Mouse (Mus musculus) forebrain, embryonic 12.5 days (tissue): ENCODE measurements around the gene Myt1l. TPM values are rescaled to one million over a fixed set of nuclear protein-coding genes. Genes with fewer than 3 reads are reported as not detected.

Experiments
- ATAC-seq: fragments of 200-750 bp; cut with Nextera tagmentation; 2 replicates; pipeline ENCODE4 v1.8.0; 2017; ENCODE audit warnings: moderate TSS enrichment; ENCODE audit not compliant: low FRiP score
- H3K27ac ChIP-seq: fragments of 300-500 bp; sonication (generic); 2 replicates; pipeline ENCODE4 v1.5.1; 2016; ENCODE audit warnings: mild to moderate bottlenecking
- H3K27me3 ChIP-seq: fragments of 300-500 bp; sonication (generic); 2 replicates; pipeline ENCODE4 v1.6.1; 2016; ENCODE audit warnings: mild to moderate bottlenecking
- H3K36me3 ChIP-seq: fragments of 300-500 bp; sonication (generic); replicated peaks from 2 replicates; pipeline ENCODE4 v1.6.1; 2016; ENCODE audit warnings: mild to moderate bottlenecking
- H3K4me1 ChIP-seq: fragments of 300-500 bp; sonication (generic); 2 replicates; pipeline ENCODE4 v1.6.1; 2016
- H3K4me2 ChIP-seq: fragments of 300-500 bp; sonication (generic); 2 replicates; pipeline ENCODE4 v1.6.1; 2016; ENCODE audit warnings: mild to moderate bottlenecking, moderate library complexity
- H3K4me3 ChIP-seq: fragments of 300-500 bp; sonication (generic); replicated peaks from 2 replicates; pipeline ENCODE4 v1.5.1; 2016; ENCODE audit warnings: mild to moderate bottlenecking
- H3K9ac ChIP-seq: fragments of 300-500 bp; sonication (generic); 2 replicates; pipeline ENCODE4 v1.6.1; 2016; ENCODE audit warnings: mild to moderate bottlenecking
- H3K9me3 ChIP-seq: fragments of 300-500 bp; sonication (generic); 2 replicates; pipeline ENCODE4 v1.6.1; 2016
- WGBS: fragments of 180-500 bp; shearing (Covaris S2); methylation state at CpG from one replicate; pipeline ENCODE4 v1.1.7; 2016; 5-methylcytosine and 5-hydroxymethylcytosine counted together
- polyA plus RNA-seq: library from polyadenylated mRNA; unstranded; fragments of >200 nt; fragmentation: Nextera tagmentation; extraction: Ambion mirVana; gene quantifications from 2 replicates; pipeline ENCODE4 v1.2.1, GENCODE M21; 2016

Myt1l gene
- polyA plus RNA-seq, 1 experiment from 2014 or later = 53.6 TPM

DNA sequence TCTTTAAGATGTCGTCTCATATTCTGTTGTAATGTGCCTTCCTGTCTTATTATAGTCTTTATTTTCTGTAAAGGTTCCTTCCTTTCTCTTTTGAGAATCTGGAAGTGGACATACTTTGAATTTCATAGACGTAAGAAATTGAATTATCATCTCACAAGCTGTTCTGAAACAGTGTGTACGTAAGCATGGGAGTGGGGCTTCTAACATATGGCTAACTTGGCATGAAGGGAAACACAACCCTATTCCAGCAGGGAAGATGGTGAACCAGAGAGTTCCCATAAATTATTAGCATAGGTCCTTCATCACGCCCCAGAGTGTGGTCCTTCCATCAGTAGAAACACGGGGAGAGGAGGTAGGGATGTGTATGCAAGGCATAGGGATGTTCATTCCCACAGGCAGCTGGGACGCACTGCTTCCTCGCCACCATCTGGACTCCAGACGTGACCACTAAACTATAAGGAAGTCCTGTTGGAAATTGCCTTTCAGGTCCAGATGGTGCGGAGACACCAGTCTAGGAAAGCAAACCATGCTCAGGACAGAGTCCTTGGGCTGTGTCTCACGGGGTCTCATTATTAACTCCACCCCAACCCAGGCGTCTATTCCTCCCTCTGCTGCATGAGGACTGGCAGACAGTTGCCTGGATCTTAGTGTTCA lies 111.5 kb downstream of the Myt1l start:
- Histone ChIP-seq H3K4me2 (no peak overlapping the region), H3K27ac (peak overlapping the region; percentile 53; the same call in 1 of the 2 replicates), H3K4me3 (no peak overlapping the region), H3K36me3 (no peaks in the 10 kb centered on the region), H3K27me3 (no peaks in the 10 kb centered on the region), H3K9ac (no peak overlapping the region), H3K9me3 (no peaks in the 10 kb centered on the region), H3K4me1 (peaks cover 14% of the 10 kb centered on the region; the same call in 1 of the 2 replicates)
- peak; percentile 47; the same call in 1 of the 2 replicates for ATAC-seq
- 75% methylated on average over 11 of the region's 11 CpGs for WGBS

DNA sequence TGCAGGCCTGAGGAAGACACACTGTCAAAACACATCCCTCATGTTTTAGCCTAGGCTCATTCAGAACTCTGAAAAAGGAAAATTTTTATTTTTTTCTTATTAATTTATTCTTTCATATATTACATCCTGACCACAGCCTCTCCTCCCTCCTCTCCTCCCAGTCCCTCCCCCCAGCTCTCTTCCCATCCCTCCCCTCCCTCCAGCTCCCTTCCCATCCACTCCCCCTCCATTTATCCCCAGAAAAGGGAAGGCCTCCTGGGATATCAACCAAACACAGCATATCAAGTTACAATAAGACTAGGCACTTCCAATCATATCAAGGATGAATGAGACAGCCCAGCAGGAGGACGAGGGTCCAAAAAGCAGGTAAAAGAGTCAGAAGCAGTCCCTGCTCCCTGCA lies 112.0 kb downstream of the Myt1l start:
- Histone ChIP-seq H3K27ac (peak overlapping the region; percentile 53; the same call in 1 of the 2 replicates), H3K36me3 (no peaks in the 10 kb centered on the region), H3K4me2 (no peak overlapping the region), H3K9ac (no peak overlapping the region), H3K27me3 (no peaks in the 10 kb centered on the region), H3K4me1 (peaks cover 14% of the 10 kb centered on the region; the same call in 1 of the 2 replicates), H3K4me3 (no peak overlapping the region), H3K9me3 (no peaks in the 10 kb centered on the region)
- 42% methylated on average over 1 of the region's 1 CpGs for WGBS
- 0 out of 2 replicates have a peak, but pooled peaks have one; percentile 12 for ATAC-seq

DNA sequence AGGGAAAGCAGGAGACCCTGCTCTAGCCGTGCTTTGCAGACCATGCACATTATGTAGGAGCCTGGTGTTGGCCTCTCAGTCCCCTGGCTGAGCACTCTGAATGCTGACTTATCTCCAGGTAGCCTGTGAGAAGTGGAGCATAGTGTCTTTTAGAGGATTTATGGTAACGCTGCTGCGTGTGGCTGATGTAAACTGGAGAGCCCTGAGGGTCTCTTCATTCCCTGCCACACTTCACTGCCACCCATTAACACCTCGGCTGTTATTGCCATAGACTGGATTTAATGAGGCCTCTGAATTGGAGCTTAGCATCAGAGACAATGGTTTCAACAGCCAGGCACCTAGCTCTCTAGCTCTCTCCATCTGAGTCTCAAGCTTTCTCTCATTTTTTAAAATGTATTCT lies 114.7 kb downstream of the Myt1l start:
- no peaks in the 10 kb centered on the region for H3K36me3 ChIP-seq
- H3K4me3 ChIP-seq = no peak overlapping the region
- peak overlapping the region; percentile 33; the same call in 1 of the 2 replicates for H3K27ac ChIP-seq
- peak; percentile 73; the same call in 1 of the 2 replicates for ATAC-seq
- no peak overlapping the region for H3K9ac ChIP-seq
- H3K9me3 ChIP-seq = no peaks in the 10 kb centered on the region
- 2% methylated on average over 4 of the region's 4 CpGs for WGBS
- H3K27me3 ChIP-seq = no peaks in the 10 kb centered on the region
- peaks cover 14% of the 10 kb centered on the region; the same call in 1 of the 2 replicates for H3K4me1 ChIP-seq
- H3K4me2 ChIP-seq = no peak overlapping the region

DNA sequence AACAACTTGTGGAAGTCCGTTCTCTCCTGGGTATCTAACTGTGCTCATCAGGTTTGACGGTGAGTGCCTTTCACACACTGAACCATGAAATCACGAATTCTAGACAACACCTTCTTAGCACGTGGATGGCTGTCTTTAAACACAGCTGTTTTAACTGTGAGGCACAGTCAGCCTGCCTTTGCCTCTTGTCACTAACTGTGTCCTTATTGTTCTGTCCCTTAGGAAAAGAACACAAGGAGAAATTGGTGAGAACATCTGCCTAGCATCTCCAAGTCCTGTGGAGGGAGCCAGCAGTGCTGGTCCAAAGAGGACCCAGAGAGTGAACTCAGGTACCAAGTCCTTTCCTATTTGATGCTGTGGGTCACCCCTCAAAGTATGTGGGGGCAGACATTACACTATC lies 115.9 kb downstream of the Myt1l start:
- no peak overlapping the region for H3K4me2 ChIP-seq
- no peak overlapping the region for H3K4me3 ChIP-seq
- WGBS = 78% methylated on average over 4 of the region's 4 CpGs
- H3K4me1 ChIP-seq = peaks cover 14% of the 10 kb centered on the region; the same call in 1 of the 2 replicates
- H3K9me3 ChIP-seq = no peaks in the 10 kb centered on the region
- peak overlapping the region; percentile 9; the same call in 1 of the 2 replicates for H3K27ac ChIP-seq
- no peaks in the 10 kb centered on the region for H3K36me3 ChIP-seq
- ATAC-seq = no peak
- no peak overlapping the region for H3K9ac ChIP-seq
- no peaks in the 10 kb centered on the region for H3K27me3 ChIP-seq

DNA sequence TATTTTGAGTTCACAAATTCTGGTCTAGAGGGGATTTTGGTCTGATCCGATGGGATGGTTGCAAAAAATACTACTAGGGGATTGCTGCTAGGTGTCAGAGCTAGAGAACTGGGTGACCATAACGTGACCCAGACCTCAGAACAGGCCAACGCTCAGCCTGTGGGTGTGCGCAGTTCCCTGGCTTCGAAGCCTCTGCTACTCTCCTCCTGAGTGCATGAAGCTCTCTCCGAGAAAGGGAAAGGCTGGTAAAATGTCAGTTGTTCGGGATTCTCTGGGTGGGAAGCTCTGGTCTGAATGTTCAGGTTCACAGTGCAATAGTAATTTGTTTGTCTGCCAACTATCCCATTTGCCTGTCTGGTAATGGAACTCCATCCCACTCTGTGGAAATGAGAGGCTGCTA lies 116.5 kb downstream of the Myt1l start:
- no peak overlapping the region for H3K4me3 ChIP-seq
- no peaks in the 10 kb centered on the region for H3K27me3 ChIP-seq
- H3K27ac ChIP-seq = no peak overlapping the region
- H3K9ac ChIP-seq = no peak overlapping the region
- no peak overlapping the region for H3K4me2 ChIP-seq
- no peak for ATAC-seq
- peaks cover 18% of the 10 kb centered on the region for H3K4me1 ChIP-seq
- H3K9me3 ChIP-seq = no peaks in the 10 kb centered on the region
- H3K36me3 ChIP-seq = no peaks in the 10 kb centered on the region
- WGBS = 86% methylated on average over 7 of the region's 7 CpGs

DNA sequence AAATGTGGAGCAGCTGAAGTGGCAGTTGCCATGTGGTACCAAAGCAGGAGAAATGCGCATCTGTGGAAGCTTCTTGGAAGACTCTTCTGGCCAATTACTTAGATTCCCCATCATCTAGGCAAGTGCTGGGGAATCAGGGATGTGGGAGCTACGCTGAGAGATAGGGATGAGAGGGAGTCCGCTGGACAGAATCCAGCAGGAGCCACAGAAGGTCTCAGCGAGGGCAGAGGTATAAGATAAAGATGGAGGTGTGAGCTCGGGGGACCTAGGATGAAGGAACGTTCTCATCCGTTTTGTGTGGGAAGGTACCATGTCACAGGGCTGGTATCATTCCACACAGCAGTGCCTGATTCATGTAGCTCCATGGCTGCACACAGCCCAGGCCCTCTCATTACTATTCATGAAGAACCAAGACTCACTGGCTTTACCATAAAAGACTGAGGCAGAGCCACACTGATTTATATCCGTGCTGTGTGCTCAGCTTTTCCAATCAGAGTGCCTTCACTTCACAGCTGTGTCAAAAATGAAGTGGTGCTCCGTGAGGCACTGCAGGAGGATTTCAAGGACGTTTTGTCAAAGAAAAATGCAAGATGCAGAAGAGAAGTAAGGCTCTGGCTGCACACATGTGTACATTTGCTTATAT lies 121.4 kb downstream of the Myt1l start:
- 68% methylated on average over 10 of the region's 10 CpGs for WGBS

DNA sequence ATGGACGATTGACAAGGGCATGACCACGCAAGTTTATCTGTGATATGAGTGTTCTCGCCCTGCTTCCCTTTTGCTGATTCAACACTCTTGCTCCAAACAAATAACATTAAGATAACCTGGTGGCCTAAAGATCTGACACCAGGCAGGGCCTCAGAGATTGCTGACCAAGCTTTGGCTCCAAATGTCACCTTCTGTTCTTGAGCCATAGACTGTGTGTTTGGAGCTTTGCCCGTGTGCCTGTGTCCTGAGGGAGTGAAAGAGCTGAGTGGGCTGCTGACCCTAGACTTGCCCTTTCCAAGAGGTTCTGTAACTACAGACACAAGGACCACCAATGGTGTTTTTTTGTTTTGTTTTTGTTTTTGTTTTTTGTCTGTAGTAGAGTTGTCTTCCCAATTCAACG lies 124.3 kb downstream of the Myt1l start:
- no peaks in the 10 kb centered on the region for H3K9me3 ChIP-seq
- H3K4me1 ChIP-seq = peaks cover 27% of the 10 kb centered on the region
- H3K4me2 ChIP-seq = no peak overlapping the region
- no peak overlapping the region for H3K4me3 ChIP-seq
- no peak for ATAC-seq
- H3K36me3 ChIP-seq = no peaks in the 10 kb centered on the region
- 84% methylated on average over 5 of the region's 5 CpGs for WGBS
- no peak overlapping the region for H3K27ac ChIP-seq
- H3K9ac ChIP-seq = no peak overlapping the region
- no peaks in the 10 kb centered on the region for H3K27me3 ChIP-seq

More for the DNA sequence above, 121.4 kb downstream of the Myt1l start:
- H3K4me3 ChIP-seq = no peak overlapping the region
- peaks cover 11% of the 10 kb centered on the region for H3K4me1 ChIP-seq
- H3K9ac ChIP-seq = no peak overlapping the region
- H3K36me3 ChIP-seq = no peaks in the 10 kb centered on the region
- H3K4me2 ChIP-seq = no peak overlapping the region
- peak; percentile 69 for ATAC-seq
- H3K27me3 ChIP-seq = no peaks in the 10 kb centered on the region
- peak overlapping the region; percentile 54; the same call in 1 of the 2 replicates for H3K27ac ChIP-seq
- H3K9me3 ChIP-seq = no peaks in the 10 kb centered on the region

DNA sequence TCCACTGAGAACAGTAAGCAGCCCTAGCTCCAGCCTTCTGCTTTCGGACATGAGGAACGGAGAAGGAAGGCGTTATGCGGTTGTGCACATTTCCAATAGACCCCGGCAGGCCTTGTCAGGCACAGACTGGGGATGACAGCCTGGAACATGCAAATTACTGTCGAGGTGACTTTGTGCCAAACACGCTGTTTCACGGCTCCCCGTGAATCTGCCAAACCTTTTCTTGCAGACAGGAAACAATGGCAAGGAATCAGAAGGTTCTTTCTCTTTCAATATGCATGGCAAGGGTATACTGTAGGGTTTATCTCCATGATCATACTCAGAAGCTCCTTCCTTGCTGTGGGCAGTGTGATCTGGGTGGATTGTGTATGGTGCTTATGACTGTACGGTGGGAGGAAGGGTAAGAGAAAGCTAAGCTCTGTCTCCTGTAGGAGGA lies 127.0 kb downstream of the Myt1l start:
- H3K36me3 ChIP-seq = no peaks in the 10 kb centered on the region
- peak overlapping the region; percentile 77 for H3K27ac ChIP-seq
- H3K4me2 ChIP-seq = no peak overlapping the region
- no peak; the same call in 1 of the 2 replicates for ATAC-seq
- H3K4me1 ChIP-seq = peaks cover 20% of the 10 kb centered on the region
- 80% methylated on average over 10 of the region's 10 CpGs for WGBS
- no peak overlapping the region for H3K9ac ChIP-seq
- H3K4me3 ChIP-seq = no peak overlapping the region
- H3K9me3 ChIP-seq = no peaks in the 10 kb centered on the region
- H3K27me3 ChIP-seq = no peaks in the 10 kb centered on the region

DNA sequence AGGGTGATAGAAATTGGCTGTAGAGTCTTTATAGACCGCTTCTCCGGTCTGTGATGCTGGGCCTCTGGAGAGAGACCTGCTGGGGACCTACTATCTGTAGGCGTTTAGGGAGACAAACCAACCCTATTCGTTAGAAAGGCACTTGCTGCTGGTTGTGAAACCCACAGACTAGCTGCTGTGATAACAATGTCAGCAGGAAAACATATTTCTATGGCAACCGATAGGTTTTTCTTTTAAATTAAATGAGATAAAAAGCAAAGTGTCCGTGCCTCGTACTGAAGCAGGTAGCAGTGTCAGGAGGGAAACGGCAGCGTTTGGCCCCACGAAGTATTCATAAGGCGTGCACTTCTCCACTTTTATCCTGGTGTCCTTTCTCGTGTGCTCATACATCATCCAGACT lies 127.5 kb downstream of the Myt1l start:
- Histone ChIP-seq H3K9ac (no peak overlapping the region), H3K27me3 (no peaks in the 10 kb centered on the region), H3K9me3 (no peaks in the 10 kb centered on the region), H3K27ac (peak overlapping the region; percentile 77), H3K4me3 (no peak overlapping the region), H3K36me3 (no peaks in the 10 kb centered on the region), H3K4me2 (no peak overlapping the region), H3K4me1 (peaks cover 20% of the 10 kb centered on the region)
- WGBS = 79% methylated on average over 12 of the region's 12 CpGs
- no peak for ATAC-seq

DNA sequence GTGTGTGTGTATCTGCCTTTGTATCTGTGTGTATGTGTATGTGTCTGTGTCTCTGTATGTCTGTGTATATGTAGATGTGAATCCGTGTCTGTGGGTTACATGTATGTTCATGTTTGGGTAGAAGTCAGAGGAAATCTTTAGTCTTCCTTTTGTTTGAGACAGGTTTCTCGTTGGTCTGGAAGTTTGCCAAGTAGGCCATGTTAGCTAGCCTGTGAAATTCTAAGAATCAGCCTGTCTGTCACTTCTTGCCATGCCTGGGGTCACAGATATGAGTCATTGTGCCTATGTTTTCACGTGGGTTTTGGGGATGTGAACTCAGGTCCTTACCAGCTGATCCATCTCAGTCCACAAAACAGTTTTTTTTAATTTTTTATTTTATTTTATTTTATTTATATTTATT lies 128.9 kb downstream of the Myt1l start:
- peaks cover 20% of the 10 kb centered on the region for H3K4me1 ChIP-seq
- H3K27ac ChIP-seq = no peak overlapping the region

DNA sequence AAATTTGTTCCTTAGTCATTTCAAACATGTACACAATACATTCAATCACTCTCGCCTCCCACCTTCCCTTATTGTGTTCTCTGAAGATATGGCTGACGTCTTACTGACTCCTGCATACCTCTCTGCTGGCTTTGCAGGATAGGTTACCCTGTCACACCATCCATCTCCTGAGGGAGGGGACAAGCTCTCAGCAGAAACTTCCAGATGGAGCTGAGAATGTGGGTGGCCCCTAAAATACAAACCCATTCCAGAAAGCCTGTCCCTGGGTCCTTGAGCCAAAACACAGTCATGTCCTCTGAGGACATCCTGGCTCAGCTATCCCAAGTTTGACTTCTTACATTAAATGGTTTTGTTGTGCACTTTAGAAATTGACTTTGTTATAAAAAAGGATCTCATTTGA lies 129.7 kb downstream of the Myt1l start:
- H3K27ac ChIP-seq = no peak overlapping the region
- H3K9me3 ChIP-seq = no peaks in the 10 kb centered on the region
- H3K4me3 ChIP-seq = no peak overlapping the region
- H3K36me3 ChIP-seq = no peaks in the 10 kb centered on the region
- no peaks in the 10 kb centered on the region for H3K27me3 ChIP-seq
- no peak for ATAC-seq
- 71% methylated on average over 2 of the region's 2 CpGs for WGBS
- no peak overlapping the region for H3K4me2 ChIP-seq
- H3K4me1 ChIP-seq = peaks cover 22% of the 10 kb centered on the region
- H3K9ac ChIP-seq = no peak overlapping the region

More for the DNA sequence above, 128.9 kb downstream of the Myt1l start:
- no peak for ATAC-seq
- Histone ChIP-seq H3K4me3 (no peak overlapping the region), H3K4me2 (no peak overlapping the region), H3K9me3 (no peaks in the 10 kb centered on the region), H3K36me3 (no peaks in the 10 kb centered on the region), H3K27me3 (no peaks in the 10 kb centered on the region), H3K9ac (no peak overlapping the region)
- 63% methylated on average over 3 of the region's 3 CpGs for WGBS

DNA sequence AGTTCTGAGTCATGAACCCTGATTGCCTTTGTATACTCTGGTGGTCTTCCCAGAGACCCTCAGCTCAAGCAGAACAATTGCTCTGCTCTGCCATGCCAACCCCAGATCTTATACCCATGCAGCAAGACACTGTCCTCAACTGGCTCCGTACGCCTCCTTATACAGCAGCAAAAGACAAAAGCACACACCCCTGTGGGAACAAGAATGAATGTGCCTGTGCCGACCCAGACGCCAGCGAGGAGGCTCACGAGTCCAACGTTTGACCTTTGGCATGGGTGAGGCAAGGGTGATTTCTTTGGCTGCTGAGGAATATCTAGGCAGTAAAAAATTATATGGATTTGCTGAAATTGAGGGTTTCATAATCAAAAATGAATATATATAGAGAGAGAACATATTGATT lies 143.8 kb downstream of the Myt1l start:
- 89% methylated on average over 7 of the region's 7 CpGs for WGBS
- no peak overlapping the region for H3K4me2 ChIP-seq
- no peak overlapping the region for H3K27ac ChIP-seq
- H3K9ac ChIP-seq = no peak overlapping the region
- H3K4me3 ChIP-seq = no peak overlapping the region
- 0 out of 2 replicates have a peak, but pooled peaks cover 3% of the 10 kb centered on the region for H3K4me1 ChIP-seq
- no peak for ATAC-seq
- no peaks in the 10 kb centered on the region for H3K36me3 ChIP-seq
- H3K9me3 ChIP-seq = no peaks in the 10 kb centered on the region
- 0 out of 2 replicates have a peak, but pooled peaks cover 3% of the 10 kb centered on the region for H3K27me3 ChIP-seq
